Mouse (Mus musculus) testis, adult 2 months (tissue): ENCODE data around the gene Ctbp2. TPM values are rescaled to one million over a fixed set of nuclear protein-coding genes. Genes with fewer than 3 reads are reported as not detected.
A peak's percentile ranks its signal among the peaks of the same experiment; 100 is the strongest.

Experiments
- H3K27ac ChIP-seq: fragments of 200-500 bp; 2 replicates; pipeline ENCODE4 v1.5.1; 2012; ENCODE audit warnings: low read depth, low read length; ENCODE audit not compliant: control insufficient read depth, insufficient read depth
- H3K27me3 ChIP-seq: fragments of 200-500 bp; 2 replicates; pipeline ENCODE4 v1.6.1; 2012; ENCODE audit warnings: mild to moderate bottlenecking, low read length, moderate library complexity; ENCODE audit not compliant: control insufficient read depth, insufficient read depth
- H3K36me3 ChIP-seq: fragments of 200-500 bp; 2 replicates; pipeline ENCODE4 v1.6.1; 2012; ENCODE audit warnings: mild to moderate bottlenecking, low read length; ENCODE audit not compliant: control insufficient read depth, insufficient read depth
- H3K4me1 ChIP-seq: fragments of 200-500 bp; 2 replicates; pipeline ENCODE4 v1.6.1; 2012; ENCODE audit warnings: low read length; ENCODE audit not compliant: control insufficient read depth, insufficient read depth
- H3K4me3 ChIP-seq: fragments of 200-500 bp; 2 replicates; pipeline ENCODE4 v1.5.1; 2012; ENCODE audit warnings: low read depth, mild to moderate bottlenecking, low read length, moderate library complexity, mixed read lengths; ENCODE audit not compliant: control insufficient read depth
- CTCF ChIP-seq: fragments of 200-500 bp; IDR thresholded peaks from 2 replicates; pipeline ENCODE4 v1.5.1; 2012; ENCODE audit warnings: low read depth, mild to moderate bottlenecking, inconsistent platforms, low read length, moderate library complexity; ENCODE audit not compliant: control insufficient read depth, insufficient read depth, insufficient replicate concordance
- POLR2A ChIP-seq: fragments of 200-500 bp; IDR thresholded peaks from 2 replicates; pipeline ENCODE4 v1.6.1; 2012; ENCODE audit warnings: low read depth, mild to moderate bottlenecking, inconsistent platforms, low read length, moderate library complexity; ENCODE audit not compliant: control insufficient read depth
- polyA plus RNA-seq: library from polyadenylated mRNA; depleted of rRNA; stranded (reverse); fragments of >200 nt; gene quantifications from 2 replicates; pipeline ENCODE4 v1.2.3, GENCODE M21; 2012

Ctbp2 gene
- polyA plus RNA-seq, 1 experiment, result 54.9 TPM

DNA sequence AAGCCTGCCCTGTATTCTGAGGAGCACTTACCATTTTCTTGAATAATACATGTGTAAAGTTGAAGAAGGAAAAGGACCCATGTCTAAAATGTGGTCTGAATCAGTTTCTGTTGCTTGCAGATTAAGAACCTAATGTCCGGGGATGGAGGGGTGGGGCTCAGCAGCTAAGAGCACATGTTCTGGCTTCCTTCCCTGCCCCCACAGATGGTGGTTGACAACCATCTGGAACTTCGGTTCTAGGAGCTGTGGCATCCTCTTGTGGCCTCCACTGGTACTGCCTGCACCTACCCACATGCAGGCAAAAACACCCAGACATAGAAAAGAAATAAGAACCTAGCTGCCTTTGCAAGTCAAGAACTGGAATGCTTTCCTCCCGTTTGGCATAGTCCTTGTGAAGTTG is 120.7 kb downstream of the Ctbp2 start:
- Histone ChIP-seq H3K36me3 (peaks cover 2% of the 10 kb centered on the region), H3K4me1 (no peaks in the 10 kb centered on the region; the same call in 1 of the 2 replicates), H3K4me3 (no peak overlapping the region), H3K27ac (no peak overlapping the region), H3K27me3 (no peaks in the 10 kb centered on the region)
- TF ChIP-seq POLR2A, result no peak
- peak; percentile 83; the same call in 1 of the 2 replicates for TF ChIP-seq CTCF

DNA sequence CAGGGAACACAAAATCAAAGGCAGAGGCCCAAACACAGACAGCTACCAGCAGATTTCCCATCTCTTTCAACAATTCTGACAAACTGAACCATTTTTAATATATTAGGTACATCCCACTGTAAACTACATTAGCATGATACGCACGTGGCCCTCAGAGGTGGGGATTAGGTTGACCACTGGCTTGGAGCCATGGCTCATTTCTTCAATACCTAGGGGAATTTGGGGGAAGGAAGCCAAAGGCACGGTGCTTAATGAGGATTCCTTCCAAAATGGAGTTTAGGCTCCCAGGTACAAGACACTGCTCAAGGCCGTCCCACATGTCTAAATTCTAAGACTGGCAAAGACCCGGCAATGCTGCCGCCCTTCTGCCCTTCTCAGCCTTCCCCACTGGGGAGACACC is 121.9 kb downstream of the Ctbp2 start:
- TF ChIP-seq POLR2A (no peak), CTCF (no peak)
- H3K27ac ChIP-seq, result no peak overlapping the region
- no peaks in the 10 kb centered on the region for H3K27me3 ChIP-seq
- H3K36me3 ChIP-seq, result peaks cover 2% of the 10 kb centered on the region
- H3K4me1 ChIP-seq, result no peaks in the 10 kb centered on the region; the same call in 1 of the 2 replicates
- H3K4me3 ChIP-seq, result peak overlapping the region; percentile 75

DNA sequence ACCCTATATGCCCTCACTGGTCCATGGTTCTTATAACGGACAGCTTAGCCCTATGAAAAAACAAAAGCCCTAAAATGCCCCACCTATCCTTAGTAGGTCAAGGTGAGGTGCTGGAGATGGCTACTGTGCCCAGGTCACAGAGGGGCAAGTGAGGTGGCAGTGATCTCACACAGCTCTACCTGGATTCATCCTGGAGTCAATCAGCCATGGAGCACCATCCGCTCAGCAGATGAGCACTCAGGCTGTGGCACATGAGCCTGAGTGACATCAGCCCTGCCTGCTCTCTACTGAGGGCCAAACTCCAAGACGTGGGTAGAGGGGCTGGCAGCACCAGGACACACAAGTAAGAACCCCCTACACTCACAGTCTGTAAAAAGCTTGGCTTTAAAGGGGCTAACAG is 122.8 kb downstream of the Ctbp2 start:
- TF ChIP-seq POLR2A (peak; percentile 56; the same call in 1 of the 2 replicates), CTCF (no peak)
- no peak overlapping the region; the same call in 1 of the 2 replicates for H3K27ac ChIP-seq
- H3K4me1 ChIP-seq, result no peaks in the 10 kb centered on the region
- H3K4me3 ChIP-seq, result peak overlapping the region; percentile 75
- H3K27me3 ChIP-seq, result no peaks in the 10 kb centered on the region
- peaks cover 2% of the 10 kb centered on the region for H3K36me3 ChIP-seq

DNA sequence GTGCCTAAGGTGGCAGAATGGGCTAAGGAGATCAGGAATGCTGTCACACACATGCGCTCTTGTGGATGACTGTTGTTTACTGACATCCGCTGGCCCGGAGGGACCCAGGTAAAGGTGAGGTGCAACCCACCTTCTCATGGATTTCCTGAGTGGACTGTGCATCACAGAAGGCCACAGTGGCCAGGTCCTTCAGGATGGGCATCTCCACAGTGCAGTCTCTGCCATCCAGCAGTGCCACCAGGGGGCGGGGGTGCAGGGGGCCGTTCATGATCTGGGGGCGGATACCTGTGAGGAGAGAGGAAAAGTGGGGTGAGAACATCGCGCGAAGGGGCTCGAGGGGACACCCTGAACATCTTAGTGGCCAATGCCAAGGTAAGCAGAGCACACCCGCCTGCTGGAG is 125.1 kb downstream of the Ctbp2 start:
- Histone ChIP-seq H3K4me1 (peaks cover 2% of the 10 kb centered on the region; the same call in 1 of the 2 replicates), H3K27ac (no peak overlapping the region), H3K36me3 (peaks cover 2% of the 10 kb centered on the region), H3K27me3 (no peaks in the 10 kb centered on the region), H3K4me3 (no peak overlapping the region)
- no peak for TF ChIP-seq CTCF
- TF ChIP-seq POLR2A, result no peak

GRCm38 (mm10) chr7:132998639-132999038 is 125.5 kb downstream of the Ctbp2 start:
- H3K4me1 ChIP-seq, result peaks cover 3% of the 10 kb centered on the region; the same call in 1 of the 2 replicates
- H3K27ac ChIP-seq, result no peak overlapping the region
- TF ChIP-seq POLR2A (no peak), CTCF (no peak)
- H3K36me3 ChIP-seq, result peaks cover 2% of the 10 kb centered on the region
- no peaks in the 10 kb centered on the region for H3K27me3 ChIP-seq
- no peak overlapping the region for H3K4me3 ChIP-seq

GRCm38 (mm10) chr7:132996391-132996790 is 127.8 kb downstream of the Ctbp2 start:
- Histone ChIP-seq H3K36me3 (peaks cover 2% of the 10 kb centered on the region), H3K4me1 (peaks cover 3% of the 10 kb centered on the region; the same call in 1 of the 2 replicates), H3K27ac (no peak overlapping the region), H3K4me3 (no peak overlapping the region), H3K27me3 (no peaks in the 10 kb centered on the region)
- TF ChIP-seq POLR2A (no peak), CTCF (peak; percentile 57; the same call in 1 of the 2 replicates)

DNA sequence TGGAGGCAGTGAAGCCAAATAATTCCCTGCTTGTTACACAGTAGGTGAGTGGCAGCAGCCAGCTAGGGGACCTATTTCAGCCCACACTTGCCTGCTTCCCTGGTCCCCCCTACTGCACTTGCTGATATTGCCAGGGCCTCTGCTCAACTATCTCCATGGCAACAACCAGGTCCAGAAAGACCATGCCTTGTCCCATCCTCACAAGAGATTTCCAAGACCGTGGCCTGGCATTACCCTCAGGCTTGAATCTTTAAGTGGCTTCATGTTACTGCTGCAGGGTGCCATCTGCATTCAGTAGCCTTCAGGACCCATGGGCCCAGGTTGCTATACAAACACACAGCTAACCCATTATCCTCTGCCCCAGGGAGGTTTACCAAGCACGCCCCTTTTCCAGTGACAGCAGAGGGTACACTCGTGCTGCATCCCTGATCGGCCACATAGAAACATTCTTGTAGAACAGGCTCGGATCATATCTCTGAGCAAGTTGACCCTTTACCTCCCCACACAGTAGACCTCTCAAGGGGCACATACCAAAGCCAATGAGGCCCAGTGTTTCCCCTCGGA is 129.4 kb downstream of the Ctbp2 start:
- Histone ChIP-seq H3K36me3 (peaks cover 2% of the 10 kb centered on the region), H3K4me3 (no peak overlapping the region)

GRCm38 (mm10) chr7:132994120-132994519 is 130.0 kb downstream of the Ctbp2 start:
- TF ChIP-seq POLR2A (no peak), CTCF (no peak)
- H3K36me3 ChIP-seq, result peaks cover 2% of the 10 kb centered on the region
- no peaks in the 10 kb centered on the region for H3K27me3 ChIP-seq
- peaks cover 3% of the 10 kb centered on the region; the same call in 1 of the 2 replicates for H3K4me1 ChIP-seq
- H3K27ac ChIP-seq, result no peak overlapping the region
- H3K4me3 ChIP-seq, result no peak overlapping the region

More for the DNA sequence above, 129.4 kb downstream of the Ctbp2 start:
- Histone ChIP-seq H3K4me1 (peaks cover 3% of the 10 kb centered on the region; the same call in 1 of the 2 replicates), H3K27ac (no peak overlapping the region), H3K27me3 (no peaks in the 10 kb centered on the region)
- TF ChIP-seq CTCF, result no peak
- no peak for TF ChIP-seq POLR2A
